Mouse (Mus musculus) hindbrain, embryonic 15.5 days (tissue): ENCODE measurements around the gene Car10. TPM values are rescaled to one million over a fixed set of nuclear protein-coding genes. Genes with fewer than 3 reads are reported as not detected.

ENCODE experiments used
- ATAC-seq: fragments of 200-750 bp; cut with Nextera tagmentation; 2 replicates; pipeline ENCODE4 v1.8.0; 2017; ENCODE audit warnings: low read depth, moderate number of reproducible peaks, moderate TSS enrichment; ENCODE audit not compliant: low FRiP score
- H3K27ac ChIP-seq: fragments of 300-500 bp; sonication (generic); replicated peaks from 2 replicates; pipeline ENCODE4 v1.5.1; 2015; ENCODE audit warnings: mild to moderate bottlenecking, inconsistent platforms
- H3K27me3 ChIP-seq: fragments of 300-500 bp; sonication (generic); 2 replicates; pipeline ENCODE4 v1.6.1; 2015; ENCODE audit warnings: control low read depth, inconsistent platforms
- H3K36me3 ChIP-seq: fragments of 300-500 bp; sonication (generic); 2 replicates; pipeline ENCODE4 v1.6.1; 2015; ENCODE audit warnings: control low read depth, inconsistent platforms
- H3K4me1 ChIP-seq: fragments of 300-500 bp; sonication (generic); replicated peaks from 2 replicates; pipeline ENCODE4 v1.6.1; 2015; ENCODE audit warnings: control low read depth, inconsistent platforms
- H3K4me2 ChIP-seq: fragments of 300-500 bp; sonication (generic); 2 replicates; pipeline ENCODE4 v1.6.1; 2015; ENCODE audit warnings: moderate library complexity, mild to moderate bottlenecking, inconsistent platforms
- H3K4me3 ChIP-seq: fragments of 300-500 bp; sonication (generic); 2 replicates; pipeline ENCODE4 v1.5.1; 2015; ENCODE audit warnings: mild to moderate bottlenecking, inconsistent platforms
- H3K9ac ChIP-seq: fragments of 300-500 bp; sonication (generic); 2 replicates; pipeline ENCODE4 v1.6.1; 2015; ENCODE audit warnings: inconsistent platforms
- H3K9me3 ChIP-seq: fragments of 300-500 bp; sonication (generic); 2 replicates; pipeline ENCODE4 v1.6.1; 2016; ENCODE audit warnings: control low read depth, inconsistent platforms
- WGBS: fragments of 180-500 bp; shearing (Covaris S2); methylation state at CpG from one replicate; pipeline ENCODE4 v1.1.7; 2015; 5-methylcytosine and 5-hydroxymethylcytosine counted together
- polyA plus RNA-seq: library from polyadenylated mRNA; unstranded; fragments of >200 nt; fragmentation: Nextera tagmentation; extraction: Ambion mirVana; gene quantifications from 2 replicates; pipeline ENCODE4 v1.2.1, GENCODE M21; 2015

The Car10 gene
- polyA plus RNA-seq, 1 experiment from 2014 or later = 54.4 TPM

GRCm38 (mm10) chr11:93471573-93472179, 373.8 kb downstream of the Car10 start:
- H3K9me3 ChIP-seq = no peaks in the 10 kb centered on the region
- peaks cover 15% of the 10 kb centered on the region for H3K4me1 ChIP-seq
- peak overlapping the region; percentile 26 for H3K4me2 ChIP-seq
- peak; percentile 79; the same call in 1 of the 2 replicates for ATAC-seq
- 17% methylated on average over 10 of the region's 10 CpGs for WGBS
- H3K27ac ChIP-seq = 0 out of 2 replicates have a peak overlapping the region, but pooled peaks have one; percentile 6
- no peaks in the 10 kb centered on the region for H3K36me3 ChIP-seq
- no peaks in the 10 kb centered on the region for H3K27me3 ChIP-seq
- H3K4me3 ChIP-seq = no peak overlapping the region
- no peak overlapping the region for H3K9ac ChIP-seq

GRCm38 (mm10) chr11:93484661-93485060, 386.8 kb downstream of the Car10 start:
- no peaks in the 10 kb centered on the region for H3K27me3 ChIP-seq
- no peak for ATAC-seq
- no peak overlapping the region for H3K9ac ChIP-seq
- no peaks in the 10 kb centered on the region for H3K9me3 ChIP-seq
- H3K27ac ChIP-seq = no peak overlapping the region
- no peak overlapping the region for H3K4me3 ChIP-seq
- no peaks in the 10 kb centered on the region for H3K36me3 ChIP-seq
- WGBS = 85% methylated on average over 4 of the region's 4 CpGs
- no peak overlapping the region for H3K4me2 ChIP-seq
- H3K4me1 ChIP-seq = 0 out of 2 replicates have a peak, but pooled peaks cover 4% of the 10 kb centered on the region

- no peak for ATAC-seq
- H3K4me2 ChIP-seq = no peak overlapping the region
- no peak overlapping the region for H3K9ac ChIP-seq
- H3K36me3 ChIP-seq = no peaks in the 10 kb centered on the region
- no peaks in the 10 kb centered on the region for H3K27me3 ChIP-seq
- no peak overlapping the region for H3K4me3 ChIP-seq
- H3K9me3 ChIP-seq = no peaks in the 10 kb centered on the region
- 0 out of 2 replicates have a peak, but pooled peaks cover 4% of the 10 kb centered on the region for H3K4me1 ChIP-seq
- 94% methylated on average over 1 of the region's 1 CpGs for WGBS
- H3K27ac ChIP-seq = no peak overlapping the region
These were observed 389.2 kb downstream of the Car10 start for GRCm38 (mm10) chr11:93487021-93487420.

GRCm38 (mm10) chr11:93487913-93488604, 390.2 kb downstream of the Car10 start:
- Histone ChIP-seq H3K36me3 (no peaks in the 10 kb centered on the region), H3K4me3 (no peak overlapping the region), H3K4me1 (0 out of 2 replicates have a peak, but pooled peaks cover 4% of the 10 kb centered on the region), H3K4me2 (no peak overlapping the region), H3K9me3 (no peaks in the 10 kb centered on the region), H3K27ac (no peak overlapping the region), H3K9ac (no peak overlapping the region), H3K27me3 (no peaks in the 10 kb centered on the region)
- 50% methylated on average over 3 of the region's 3 CpGs for WGBS
- ATAC-seq = no peak

GRCm38 (mm10) chr11:93490211-93490820, 392.5 kb downstream of the Car10 start:
- 89% methylated on average over 11 of the region's 11 CpGs for WGBS
- H3K36me3 ChIP-seq = no peaks in the 10 kb centered on the region
- ATAC-seq = no peak
- H3K4me2 ChIP-seq = no peak overlapping the region
- H3K27me3 ChIP-seq = no peaks in the 10 kb centered on the region
- H3K9me3 ChIP-seq = no peaks in the 10 kb centered on the region
- no peak overlapping the region for H3K9ac ChIP-seq
- 0 out of 2 replicates have a peak, but pooled peaks cover 4% of the 10 kb centered on the region for H3K4me1 ChIP-seq
- no peak overlapping the region for H3K27ac ChIP-seq
- no peak overlapping the region for H3K4me3 ChIP-seq

GRCm38 (mm10) chr11:93497896-93498295, 400.1 kb downstream of the Car10 start:
- Histone ChIP-seq H3K27ac (no peak overlapping the region), H3K27me3 (no peaks in the 10 kb centered on the region)

GRCm38 (mm10) chr11:93500442-93500841, 402.6 kb downstream of the Car10 start:
- 0 out of 2 replicates have a peak, but pooled peaks have one; percentile 59 for ATAC-seq
- WGBS = 19% methylated on average over 4 of the region's 4 CpGs
- Histone ChIP-seq H3K4me2 (no peak overlapping the region), H3K27ac (no peak overlapping the region), H3K4me1 (peaks cover 11% of the 10 kb centered on the region; the same call in 1 of the 2 replicates), H3K9ac (no peak overlapping the region), H3K9me3 (no peaks in the 10 kb centered on the region), H3K27me3 (no peaks in the 10 kb centered on the region), H3K4me3 (no peak overlapping the region), H3K36me3 (no peaks in the 10 kb centered on the region)

More at GRCm38 (mm10) chr11:93497896-93498295, 400.1 kb downstream of the Car10 start:
- no peak overlapping the region for H3K4me2 ChIP-seq
- ATAC-seq = no peak
- peaks cover 11% of the 10 kb centered on the region; the same call in 1 of the 2 replicates for H3K4me1 ChIP-seq
- H3K9ac ChIP-seq = no peak overlapping the region
- 52% methylated on average over 6 of the region's 6 CpGs for WGBS
- no peak overlapping the region for H3K4me3 ChIP-seq
- H3K9me3 ChIP-seq = no peaks in the 10 kb centered on the region
- H3K36me3 ChIP-seq = no peaks in the 10 kb centered on the region

- H3K36me3 ChIP-seq = no peaks in the 10 kb centered on the region
- H3K9me3 ChIP-seq = no peaks in the 10 kb centered on the region
- ATAC-seq = no peak
- no peak overlapping the region for H3K27ac ChIP-seq
- H3K4me3 ChIP-seq = no peak overlapping the region
- peaks cover 11% of the 10 kb centered on the region; the same call in 1 of the 2 replicates for H3K4me1 ChIP-seq
- no peak overlapping the region for H3K4me2 ChIP-seq
- WGBS = 68% methylated on average over 5 of the region's 5 CpGs
- no peak overlapping the region for H3K9ac ChIP-seq
- H3K27me3 ChIP-seq = no peaks in the 10 kb centered on the region
These were observed 403.8 kb downstream of the Car10 start for GRCm38 (mm10) chr11:93501671-93502070.

GRCm38 (mm10) chr11:93502864-93503263, 405.0 kb downstream of the Car10 start:
- no peak overlapping the region for H3K27ac ChIP-seq
- 81% methylated on average over 3 of the region's 3 CpGs for WGBS
- H3K9me3 ChIP-seq = no peaks in the 10 kb centered on the region
- H3K4me3 ChIP-seq = no peak overlapping the region
- H3K4me2 ChIP-seq = no peak overlapping the region
- ATAC-seq = no peak
- no peak overlapping the region for H3K9ac ChIP-seq
- H3K27me3 ChIP-seq = no peaks in the 10 kb centered on the region
- no peaks in the 10 kb centered on the region for H3K36me3 ChIP-seq
- peaks cover 9% of the 10 kb centered on the region; the same call in 1 of the 2 replicates for H3K4me1 ChIP-seq

- Histone ChIP-seq H3K27ac (no peak overlapping the region), H3K9me3 (no peaks in the 10 kb centered on the region), H3K4me2 (no peak overlapping the region), H3K4me1 (peaks cover 9% of the 10 kb centered on the region; the same call in 1 of the 2 replicates), H3K4me3 (no peak overlapping the region), H3K36me3 (no peaks in the 10 kb centered on the region), H3K9ac (no peak overlapping the region), H3K27me3 (no peaks in the 10 kb centered on the region)
- ATAC-seq = no peak
- 34% methylated on average over 2 of the region's 2 CpGs for WGBS
These were observed 405.6 kb downstream of the Car10 start for GRCm38 (mm10) chr11:93503469-93503868.

GRCm38 (mm10) chr11:93509527-93510235, 411.9 kb downstream of the Car10 start:
- no peak overlapping the region for H3K9ac ChIP-seq
- 63% methylated on average over 11 of the region's 11 CpGs for WGBS
- H3K9me3 ChIP-seq = no peaks in the 10 kb centered on the region
- no peak overlapping the region for H3K4me2 ChIP-seq
- H3K36me3 ChIP-seq = no peaks in the 10 kb centered on the region
- peak; percentile 48; the same call in 1 of the 2 replicates for ATAC-seq
- no peaks in the 10 kb centered on the region for H3K27me3 ChIP-seq
- no peaks in the 10 kb centered on the region for H3K4me1 ChIP-seq
- H3K27ac ChIP-seq = peak overlapping the region; percentile 45; the same call in 1 of the 2 replicates
- H3K4me3 ChIP-seq = no peak overlapping the region
